Mouse (Mus musculus): ENCODE data around the gene Klf4. TPM values are rescaled to one million over a fixed set of nuclear protein-coding genes. Genes with fewer than 3 reads are reported as not detected.

Klf4 gene
- polyA plus RNA-seq, 2 experiments = 31.3 to 57.1 TPM

DNA sequence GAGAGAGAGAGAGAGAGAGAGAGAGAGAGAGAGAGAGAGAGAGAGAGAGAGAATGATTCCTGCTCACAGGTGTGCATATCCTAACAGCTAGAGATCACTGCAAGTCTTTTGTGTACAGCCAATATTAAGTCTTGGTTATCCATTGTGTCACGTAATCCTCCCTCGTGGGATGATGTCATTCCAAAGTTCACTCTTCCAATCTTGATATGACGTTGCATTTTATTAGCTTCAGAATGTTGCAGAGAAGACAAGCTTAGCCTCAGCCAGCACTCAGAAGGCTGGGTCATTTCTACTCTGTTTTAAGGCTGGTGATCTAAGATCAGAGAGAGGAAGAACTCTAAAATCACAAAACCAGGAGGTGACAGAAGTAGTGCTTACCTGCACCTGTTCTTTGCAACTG is 39.0 kb downstream of the Klf4 start:
- no peaks in the 10 kb centered on the region for H3K9me3 ChIP-seq (ENCODE audit: control insufficient read depth, low read length)
- H3K4me2 ChIP-seq (replicated peaks; ENCODE audit: low read depth, low read length, severe bottlenecking) = no peak overlapping the region
- no peaks in the 10 kb centered on the region for H3K36me3 ChIP-seq (ENCODE audit: control insufficient read depth, insufficient read depth, low read length)
- no peak for DNase-seq (ENCODE audit: low spot score)
- no peak for ATAC-seq (ENCODE audit: low FRiP score, low read depth)
- TF ChIP-seq POLR2A (IDR thresholded peaks at IDR 0.05; ENCODE audit: borderline replicate concordance, extremely low read depth, insufficient read depth, insufficient read length) = no peak
- H3K4me3 ChIP-seq (replicated peaks; ENCODE audit: low read length) = no peak overlapping the region
- no peak overlapping the region for H3K27ac ChIP-seq (replicated peaks; ENCODE audit: low read depth, low read length)
- no peak overlapping the region for H3K9ac ChIP-seq (ENCODE audit: low read depth, low read length, severe bottlenecking)
- WGBS = 74% methylated on average over 3 of the region's 3 CpGs
- no peaks in the 10 kb centered on the region for H3K27me3 ChIP-seq (ENCODE audit: control insufficient read depth, insufficient read depth, low read length)
- H3K4me1 ChIP-seq (ENCODE audit: control insufficient read depth, insufficient read depth, low read length) = no peaks in the 10 kb centered on the region

DNA sequence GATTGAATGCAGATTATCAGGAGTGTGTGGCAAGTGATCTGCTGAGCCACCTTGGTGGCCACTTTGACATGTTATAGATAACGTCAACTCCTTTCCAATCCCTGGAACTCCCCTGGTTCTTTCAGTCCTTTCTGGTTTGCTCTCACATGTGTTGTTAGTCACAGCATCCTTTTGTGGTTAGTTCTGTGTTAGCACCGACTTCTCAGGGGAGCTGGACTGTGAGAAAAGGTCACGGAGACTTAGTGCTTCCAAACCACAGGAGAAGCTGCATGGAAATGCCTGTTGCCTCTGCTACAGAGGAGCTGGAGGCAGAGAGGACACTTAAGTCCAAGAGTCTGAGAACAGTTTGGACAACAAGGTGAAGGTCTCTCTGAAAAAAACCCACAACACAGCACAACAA is 42.9 kb downstream of the Klf4 start:
- H3K4me2 ChIP-seq (replicated peaks; ENCODE audit: low read depth, low read length, severe bottlenecking) = no peak overlapping the region
- H3K27ac ChIP-seq (replicated peaks; ENCODE audit: low read depth, low read length) = no peak overlapping the region
- no peak for TF ChIP-seq POLR2A (IDR thresholded peaks at IDR 0.05; ENCODE audit: borderline replicate concordance, extremely low read depth, insufficient read depth, insufficient read length)
- WGBS = 72% methylated on average over 3 of the region's 3 CpGs
- no peaks in the 10 kb centered on the region for H3K9me3 ChIP-seq (ENCODE audit: control insufficient read depth, low read length)
- H3K36me3 ChIP-seq (ENCODE audit: control insufficient read depth, insufficient read depth, low read length) = no peaks in the 10 kb centered on the region
- H3K4me3 ChIP-seq (replicated peaks; ENCODE audit: low read length) = no peak overlapping the region
- ATAC-seq (ENCODE audit: low FRiP score, low read depth) (no peak), DNase-seq (ENCODE audit: low spot score) (no peak)
- no peaks in the 10 kb centered on the region for H3K27me3 ChIP-seq (ENCODE audit: control insufficient read depth, insufficient read depth, low read length)
- no peaks in the 10 kb centered on the region for H3K4me1 ChIP-seq (ENCODE audit: control insufficient read depth, insufficient read depth, low read length)
- H3K9ac ChIP-seq (ENCODE audit: low read depth, low read length, severe bottlenecking) = no peak overlapping the region

DNA sequence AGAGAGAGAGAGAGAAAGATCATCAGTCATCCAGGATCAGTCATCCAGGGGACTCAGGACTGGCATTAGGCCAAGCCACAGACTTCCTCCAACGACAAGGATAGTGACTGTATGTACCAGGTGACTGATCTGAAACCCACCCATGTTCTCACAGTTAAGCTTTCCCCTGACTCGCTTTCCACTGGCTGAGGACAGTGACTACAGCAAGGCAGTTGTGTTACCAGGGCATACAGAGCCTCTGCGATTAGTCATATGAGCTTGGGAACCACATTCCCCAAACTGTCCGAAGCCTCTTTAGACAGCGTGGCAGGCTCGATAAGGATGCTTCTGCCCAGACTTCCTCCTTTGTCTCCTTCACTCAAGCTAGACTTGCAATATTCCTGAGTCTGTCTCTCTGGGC is 43.7 kb downstream of the Klf4 start:
- no peak overlapping the region for H3K9ac ChIP-seq (ENCODE audit: low read depth, low read length, severe bottlenecking)
- no peaks in the 10 kb centered on the region for H3K27me3 ChIP-seq (ENCODE audit: control insufficient read depth, insufficient read depth, low read length)
- no peaks in the 10 kb centered on the region for H3K9me3 ChIP-seq (ENCODE audit: control insufficient read depth, low read length)
- no peaks in the 10 kb centered on the region for H3K36me3 ChIP-seq (ENCODE audit: control insufficient read depth, insufficient read depth, low read length)
- ATAC-seq (ENCODE audit: low FRiP score, low read depth) (no peak), DNase-seq (ENCODE audit: low spot score) (no peak)
- no peaks in the 10 kb centered on the region for H3K4me1 ChIP-seq (ENCODE audit: control insufficient read depth, insufficient read depth, low read length)
- WGBS = 79% methylated on average over 6 of the region's 6 CpGs
- no peak overlapping the region for H3K4me3 ChIP-seq (replicated peaks; ENCODE audit: low read length)
- H3K4me2 ChIP-seq (replicated peaks; ENCODE audit: low read depth, low read length, severe bottlenecking) = no peak overlapping the region
- no peak for TF ChIP-seq POLR2A (IDR thresholded peaks at IDR 0.05; ENCODE audit: borderline replicate concordance, extremely low read depth, insufficient read depth, insufficient read length)
- no peak overlapping the region for H3K27ac ChIP-seq (replicated peaks; ENCODE audit: low read depth, low read length)

DNA sequence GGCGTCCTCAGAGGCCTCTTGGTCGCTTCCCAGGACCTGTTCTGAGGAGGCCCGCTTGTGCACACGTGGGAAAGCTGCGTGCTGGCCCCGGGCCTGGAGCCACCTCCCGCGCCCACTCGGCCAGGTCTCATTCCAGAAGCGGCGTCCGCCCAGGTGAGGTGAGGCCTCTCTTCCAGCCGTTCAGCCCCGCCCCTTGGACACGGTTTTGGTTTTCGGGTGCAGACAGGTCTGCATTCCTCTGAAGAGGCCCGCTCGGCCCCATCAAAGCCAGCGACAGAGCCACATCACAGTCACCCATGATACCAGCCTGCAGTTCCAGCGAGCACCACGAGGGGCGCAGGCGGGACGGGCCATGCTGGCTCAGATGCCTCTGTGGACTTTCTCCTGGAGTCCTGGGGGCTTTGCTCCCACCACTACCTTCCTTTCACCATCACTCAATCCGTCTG is 51.9 kb downstream of the Klf4 start:
- Histone ChIP-seq H3K9ac (ENCODE audit: low read depth, low read length, severe bottlenecking) (peak overlapping the region; percentile 44), H3K9me3 (ENCODE audit: control insufficient read depth, low read length) (no peaks in the 10 kb centered on the region), H3K27ac (replicated peaks; ENCODE audit: low read depth, low read length) (no peak overlapping the region), H3K4me1 (ENCODE audit: control insufficient read depth, insufficient read depth, low read length) (0 out of 2 replicates have a peak, but pooled peaks cover 3% of the 10 kb centered on the region), H3K4me2 (replicated peaks; ENCODE audit: low read depth, low read length, severe bottlenecking) (peak overlapping the region; percentile 57), H3K27me3 (ENCODE audit: control insufficient read depth, insufficient read depth, low read length) (no peaks in the 10 kb centered on the region), H3K36me3 (ENCODE audit: control insufficient read depth, insufficient read depth, low read length) (no peaks in the 10 kb centered on the region), H3K4me3 (replicated peaks; ENCODE audit: low read length) (peak overlapping the region; percentile 34)
- ATAC-seq (ENCODE audit: low FRiP score, low read depth) = peak; percentile 23; the same call in 1 of the 2 replicates
- TF ChIP-seq POLR2A (IDR thresholded peaks at IDR 0.05; ENCODE audit: borderline replicate concordance, extremely low read depth, insufficient read depth, insufficient read length) = no peak
- DNase-seq (ENCODE audit: low spot score) = peak; percentile 67
- WGBS = 8% methylated on average over 25 of the region's 25 CpGs

DNA sequence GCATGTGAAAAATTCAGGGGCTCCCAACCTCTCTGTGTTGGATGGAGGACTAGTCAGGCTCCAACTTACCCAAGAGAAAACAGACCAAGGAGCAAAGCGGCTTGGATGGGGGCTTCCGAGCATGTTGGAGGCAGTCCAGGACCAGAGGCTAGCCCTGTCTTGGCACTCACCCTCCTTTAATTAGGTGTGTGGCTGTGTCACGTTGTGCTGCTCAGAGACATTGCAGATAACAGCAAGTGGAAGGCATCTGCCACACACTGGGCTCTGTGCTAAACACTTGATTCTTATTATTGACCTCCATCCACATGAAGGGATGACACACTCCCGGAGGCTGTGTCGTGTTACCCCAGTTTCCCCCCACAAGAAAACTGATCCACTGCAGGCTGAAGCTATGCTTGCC is 53.9 kb downstream of the Klf4 start:
- Histone ChIP-seq H3K27ac (replicated peaks; ENCODE audit: low read depth, low read length) (no peak overlapping the region), H3K4me1 (ENCODE audit: control insufficient read depth, insufficient read depth, low read length) (peaks cover 10% of the 10 kb centered on the region), H3K9ac (ENCODE audit: low read depth, low read length, severe bottlenecking) (no peak overlapping the region), H3K27me3 (ENCODE audit: control insufficient read depth, insufficient read depth, low read length) (no peaks in the 10 kb centered on the region), H3K36me3 (ENCODE audit: control insufficient read depth, insufficient read depth, low read length) (no peaks in the 10 kb centered on the region), H3K4me3 (replicated peaks; ENCODE audit: low read length) (no peak overlapping the region), H3K9me3 (ENCODE audit: control insufficient read depth, low read length) (no peaks in the 10 kb centered on the region), H3K4me2 (replicated peaks; ENCODE audit: low read depth, low read length, severe bottlenecking) (no peak overlapping the region)
- DNase-seq (ENCODE audit: low spot score) = no peak
- no peak for ATAC-seq (ENCODE audit: low FRiP score, low read depth)
- no peak for TF ChIP-seq POLR2A (IDR thresholded peaks at IDR 0.05; ENCODE audit: borderline replicate concordance, extremely low read depth, insufficient read depth, insufficient read length)
- WGBS = 65% methylated on average over 5 of the region's 5 CpGs

DNA sequence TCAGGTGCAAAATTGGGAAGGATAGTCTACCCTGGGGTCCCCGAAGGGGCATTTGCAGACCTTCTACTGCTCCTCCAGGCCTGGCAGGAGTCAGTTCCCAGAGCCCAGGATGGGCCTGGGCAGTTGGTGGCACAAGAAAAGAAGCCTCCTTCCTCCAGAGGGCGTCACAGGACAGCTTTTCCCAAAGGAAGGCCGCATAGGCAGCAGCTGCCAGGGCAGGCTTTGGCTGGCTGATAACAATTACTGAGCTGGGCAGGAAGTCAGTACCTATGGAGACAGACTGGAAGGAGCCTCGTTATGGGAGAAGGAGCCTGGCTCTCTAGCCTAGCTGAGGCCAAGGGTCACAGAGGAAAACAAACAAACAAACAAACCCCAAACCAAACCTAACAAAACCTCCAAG is 54.3 kb downstream of the Klf4 start:
- Histone ChIP-seq H3K4me3 (replicated peaks; ENCODE audit: low read length) (no peak overlapping the region), H3K4me1 (ENCODE audit: control insufficient read depth, insufficient read depth, low read length) (peaks cover 10% of the 10 kb centered on the region), H3K27ac (replicated peaks; ENCODE audit: low read depth, low read length) (no peak overlapping the region), H3K9me3 (ENCODE audit: control insufficient read depth, low read length) (no peaks in the 10 kb centered on the region), H3K4me2 (replicated peaks; ENCODE audit: low read depth, low read length, severe bottlenecking) (no peak overlapping the region), H3K27me3 (ENCODE audit: control insufficient read depth, insufficient read depth, low read length) (no peaks in the 10 kb centered on the region), H3K36me3 (ENCODE audit: control insufficient read depth, insufficient read depth, low read length) (no peaks in the 10 kb centered on the region), H3K9ac (ENCODE audit: low read depth, low read length, severe bottlenecking) (no peak overlapping the region)
- DNase-seq (ENCODE audit: low spot score) = peak; percentile 36
- 32% methylated on average over 4 of the region's 4 CpGs for WGBS
- TF ChIP-seq POLR2A (IDR thresholded peaks at IDR 0.05; ENCODE audit: borderline replicate concordance, extremely low read depth, insufficient read depth, insufficient read length) = no peak
- ATAC-seq (ENCODE audit: low FRiP score, low read depth) = no peak
